Mouse (Mus musculus) E14TG2a.4 (cell line): ENCODE results near the gene Itpr1.

Source experiments
- CTCF ChIP-seq: conservative IDR thresholded peaks from 2 replicates; pipeline ENCODE4 v1.5.1; 2014; ENCODE audit warnings: low read length
- NANOG ChIP-seq: IDR thresholded peaks from 2 replicates; pipeline ENCODE4 v1.6.1; 2014; ENCODE audit warnings: borderline replicate concordance, low read length, mixed read lengths
- POU5F1 ChIP-seq: IDR thresholded peaks from 2 replicates; pipeline ENCODE4 v1.6.1; 2014; ENCODE audit warnings: low read length, borderline replicate concordance

DNA sequence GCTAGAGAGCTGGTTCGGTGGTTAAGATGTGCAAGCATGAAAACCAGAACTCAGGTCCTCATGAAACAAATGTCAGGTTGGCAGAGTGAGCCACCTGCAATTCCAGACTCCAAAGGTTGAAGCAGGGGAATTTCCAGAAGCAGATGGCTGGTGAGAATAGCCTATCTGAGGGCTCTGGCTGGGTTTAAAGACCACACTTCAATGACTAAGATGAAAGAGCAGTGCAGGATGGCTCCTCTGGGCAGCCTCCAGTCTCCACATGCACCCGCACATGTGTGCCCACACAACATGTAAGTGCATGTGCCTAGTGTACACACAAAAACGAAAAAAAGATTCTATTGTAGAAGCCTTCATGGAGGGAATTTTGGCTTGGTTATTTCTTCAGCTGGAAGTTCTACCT is 375.5 kb downstream of the Itpr1 start:
- no peak for TF ChIP-seq CTCF
- no peak for TF ChIP-seq POU5F1
- TF ChIP-seq NANOG = no peak
